Mouse (Mus musculus): Measurements from ENCODE around the gene Gm20388. TPM values are rescaled to one million over a fixed set of nuclear protein-coding genes. Genes with fewer than 3 reads are reported as not detected.

Gm20388 gene
- polyA plus RNA-seq, 1 experiment from 2014 or later = not detected

- Histone ChIP-seq H3K27me3 (ENCODE audit: control insufficient read depth, insufficient read depth, low read length) (no peaks in the 10 kb centered on the region), H3K4me2 (no peak overlapping the region), H3K4me1 (ENCODE audit: control insufficient read depth, insufficient read depth, low read length) (no peaks in the 10 kb centered on the region; the same call in 1 of the 2 replicates), H3K36me3 (ENCODE audit: control insufficient read depth, insufficient read depth, low read length) (no peaks in the 10 kb centered on the region), H3K4me3 (ENCODE audit: low read depth, low read length) (no peak overlapping the region), H3K27ac (ENCODE audit: low read depth, low read length) (no peak overlapping the region), H3K9ac (ENCODE audit: low read length) (no peak overlapping the region), H3K9me3 (ENCODE audit: control insufficient read depth, low read length) (no peaks in the 10 kb centered on the region)
- DNase-seq (ENCODE audit: low spot score, missing footprints) (no peak), ATAC-seq (ENCODE audit: low FRiP score) (no peak)
- whole genome bisulfite sequencing = 89% methylated on average over 5 of the region's 5 CpGs
Observed at GRCm38 (mm10) chr8:123005805-123006204, 3095.2 kb downstream of the Gm20388 start.

DNA sequence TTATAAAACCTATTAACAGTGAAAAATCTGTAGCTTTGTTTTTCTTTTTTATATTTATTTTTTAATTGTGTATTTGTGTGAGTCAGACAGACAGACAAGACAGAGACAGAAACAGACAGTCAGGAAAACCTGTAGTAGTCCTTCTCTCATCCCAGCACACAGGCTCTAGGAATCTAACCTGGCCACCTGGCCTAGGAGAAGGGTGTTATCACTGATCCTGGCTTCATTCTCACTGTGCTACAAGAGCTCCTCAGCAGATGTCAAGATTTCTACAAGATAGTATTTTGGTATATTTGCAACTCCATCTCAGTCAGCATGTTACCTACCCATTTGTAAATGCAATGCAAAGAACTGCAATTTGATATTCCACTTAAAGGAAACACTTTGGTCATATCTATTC, 3100.7 kb downstream of the Gm20388 start:
- Histone ChIP-seq H3K9me3 (ENCODE audit: control insufficient read depth, low read length) (no peaks in the 10 kb centered on the region), H3K4me3 (ENCODE audit: low read depth, low read length) (no peak overlapping the region), H3K4me2 (no peak overlapping the region), H3K4me1 (ENCODE audit: control insufficient read depth, insufficient read depth, low read length) (no peaks in the 10 kb centered on the region), H3K36me3 (ENCODE audit: control insufficient read depth, insufficient read depth, low read length) (no peaks in the 10 kb centered on the region), H3K9ac (ENCODE audit: low read length) (no peak overlapping the region), H3K27ac (ENCODE audit: low read depth, low read length) (no peak overlapping the region), H3K27me3 (ENCODE audit: control insufficient read depth, insufficient read depth, low read length) (no peaks in the 10 kb centered on the region)
- DNase-seq (ENCODE audit: low spot score, missing footprints) = no peak
- ATAC-seq (ENCODE audit: low FRiP score) = no peak

DNA sequence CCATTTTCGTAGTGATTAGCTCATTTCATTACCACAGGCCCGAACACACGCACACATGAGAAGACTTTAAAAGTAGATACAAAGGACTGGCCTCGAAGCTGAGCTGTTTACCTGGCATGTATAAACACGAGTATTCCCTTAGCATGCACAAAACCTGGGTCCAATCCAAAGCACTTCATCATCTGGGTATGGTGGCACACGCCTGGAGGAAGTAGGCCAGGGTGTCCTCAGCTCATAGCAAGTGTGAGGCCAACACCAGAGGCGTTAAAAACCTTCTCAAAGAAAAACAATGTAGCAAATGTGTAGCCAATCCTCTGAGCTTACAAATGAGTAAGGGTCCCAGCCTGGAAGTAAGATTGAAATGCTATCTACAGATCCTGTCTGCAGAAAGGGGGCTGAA, 3103.8 kb downstream of the Gm20388 start:
- Histone ChIP-seq H3K4me3 (ENCODE audit: low read depth, low read length) (no peak overlapping the region), H3K9me3 (ENCODE audit: control insufficient read depth, low read length) (no peaks in the 10 kb centered on the region), H3K4me1 (ENCODE audit: control insufficient read depth, insufficient read depth, low read length) (no peaks in the 10 kb centered on the region), H3K36me3 (ENCODE audit: control insufficient read depth, insufficient read depth, low read length) (no peaks in the 10 kb centered on the region), H3K4me2 (no peak overlapping the region), H3K27ac (ENCODE audit: low read depth, low read length) (no peak overlapping the region), H3K9ac (ENCODE audit: low read length) (no peak overlapping the region), H3K27me3 (ENCODE audit: control insufficient read depth, insufficient read depth, low read length) (no peaks in the 10 kb centered on the region)
- no peak for DNase-seq (ENCODE audit: low spot score, missing footprints)
- 94% methylated on average over 7 of the region's 7 CpGs for WGBS
- no peak for ATAC-seq (ENCODE audit: low FRiP score)

DNA sequence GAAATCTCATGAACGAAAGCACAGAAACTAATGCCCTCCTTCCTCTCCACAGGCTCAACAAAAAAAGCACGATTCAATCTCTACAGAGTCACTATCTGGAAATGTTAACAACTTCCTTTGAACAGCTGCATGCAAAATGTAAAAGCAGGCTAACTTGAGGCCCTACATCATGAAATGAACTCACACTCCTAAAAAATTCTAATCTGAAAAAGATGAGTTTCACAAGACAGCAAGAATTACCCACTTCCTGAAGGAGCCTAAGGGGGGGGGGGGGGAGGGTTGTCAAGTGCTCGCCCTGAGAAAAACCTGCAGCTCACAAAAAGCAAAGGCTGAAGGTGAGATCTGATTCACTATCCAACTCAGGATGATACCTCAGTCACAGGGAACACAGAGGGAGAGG, 3104.4 kb downstream of the Gm20388 start:
- H3K27me3 ChIP-seq (ENCODE audit: control insufficient read depth, insufficient read depth, low read length) = no peaks in the 10 kb centered on the region
- 86% methylated on average over 3 of the region's 3 CpGs for WGBS

GRCm38 (mm10) chr8:123017143-123017542, 3106.5 kb downstream of the Gm20388 start:
- Histone ChIP-seq H3K4me1 (ENCODE audit: control insufficient read depth, insufficient read depth, low read length) (no peaks in the 10 kb centered on the region), H3K9ac (ENCODE audit: low read length) (no peak overlapping the region), H3K27ac (ENCODE audit: low read depth, low read length) (no peak overlapping the region), H3K36me3 (ENCODE audit: control insufficient read depth, insufficient read depth, low read length) (no peaks in the 10 kb centered on the region), H3K4me3 (ENCODE audit: low read depth, low read length) (no peak overlapping the region), H3K4me2 (no peak overlapping the region), H3K27me3 (ENCODE audit: control insufficient read depth, insufficient read depth, low read length) (no peaks in the 10 kb centered on the region), H3K9me3 (ENCODE audit: control insufficient read depth, low read length) (no peaks in the 10 kb centered on the region)
- 95% methylated on average over 4 of the region's 4 CpGs for WGBS
- ATAC-seq (ENCODE audit: low FRiP score) (no peak), DNase-seq (ENCODE audit: low spot score, missing footprints) (no peak)

More for the DNA sequence above, 3104.4 kb downstream of the Gm20388 start:
- ATAC-seq (ENCODE audit: low FRiP score) (no peak), DNase-seq (ENCODE audit: low spot score, missing footprints) (no peak)
- Histone ChIP-seq H3K27ac (ENCODE audit: low read depth, low read length) (no peak overlapping the region), H3K9ac (ENCODE audit: low read length) (no peak overlapping the region), H3K4me1 (ENCODE audit: control insufficient read depth, insufficient read depth, low read length) (no peaks in the 10 kb centered on the region), H3K4me2 (no peak overlapping the region), H3K9me3 (ENCODE audit: control insufficient read depth, low read length) (no peaks in the 10 kb centered on the region), H3K36me3 (ENCODE audit: control insufficient read depth, insufficient read depth, low read length) (no peaks in the 10 kb centered on the region), H3K4me3 (ENCODE audit: low read depth, low read length) (no peak overlapping the region)

GRCm38 (mm10) chr8:123018484-123019164, 3108.0 kb downstream of the Gm20388 start:
- ATAC-seq (ENCODE audit: low FRiP score) = no peak
- Histone ChIP-seq H3K9me3 (ENCODE audit: control insufficient read depth, low read length) (no peaks in the 10 kb centered on the region), H3K4me3 (ENCODE audit: low read depth, low read length) (no peak overlapping the region), H3K27ac (ENCODE audit: low read depth, low read length) (no peak overlapping the region), H3K36me3 (ENCODE audit: control insufficient read depth, insufficient read depth, low read length) (no peaks in the 10 kb centered on the region), H3K4me1 (ENCODE audit: control insufficient read depth, insufficient read depth, low read length) (no peaks in the 10 kb centered on the region), H3K27me3 (ENCODE audit: control insufficient read depth, insufficient read depth, low read length) (no peaks in the 10 kb centered on the region), H3K4me2 (no peak overlapping the region), H3K9ac (ENCODE audit: low read length) (no peak overlapping the region)
- no peak for DNase-seq (ENCODE audit: low spot score, missing footprints)
- WGBS = 84% methylated on average over 4 of the region's 4 CpGs

DNA sequence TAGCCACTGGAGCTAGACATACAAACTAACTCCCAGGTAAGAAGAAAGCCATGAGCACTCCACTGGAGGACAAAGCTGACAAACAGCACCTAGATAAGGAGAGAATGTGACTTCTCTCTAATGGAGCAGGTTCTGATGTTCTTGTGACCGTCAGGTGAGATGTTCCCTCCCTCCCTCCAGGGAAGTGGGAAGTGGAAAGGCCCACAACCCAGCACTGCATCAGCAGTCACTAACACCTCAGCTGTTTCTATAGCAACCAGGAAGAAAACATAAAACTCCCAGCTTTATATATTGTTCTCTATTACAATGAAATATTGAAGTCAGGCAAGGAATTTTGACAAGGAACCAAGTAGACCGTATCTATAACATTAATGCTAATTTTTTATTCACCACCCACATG, 3109.4 kb downstream of the Gm20388 start:
- H3K4me2 ChIP-seq = no peak overlapping the region
- H3K4me3 ChIP-seq (ENCODE audit: low read depth, low read length) = no peak overlapping the region
- WGBS = 89% methylated on average over 2 of the region's 2 CpGs
- no peaks in the 10 kb centered on the region for H3K36me3 ChIP-seq (ENCODE audit: control insufficient read depth, insufficient read depth, low read length)
- no peak overlapping the region for H3K27ac ChIP-seq (ENCODE audit: low read depth, low read length)
- H3K27me3 ChIP-seq (ENCODE audit: control insufficient read depth, insufficient read depth, low read length) = no peaks in the 10 kb centered on the region
- no peaks in the 10 kb centered on the region for H3K4me1 ChIP-seq (ENCODE audit: control insufficient read depth, insufficient read depth, low read length)
- H3K9me3 ChIP-seq (ENCODE audit: control insufficient read depth, low read length) = no peaks in the 10 kb centered on the region
- no peak for DNase-seq (ENCODE audit: low spot score, missing footprints)
- no peak for ATAC-seq (ENCODE audit: low FRiP score)
- H3K9ac ChIP-seq (ENCODE audit: low read length) = no peak overlapping the region

GRCm38 (mm10) chr8:123020859-123021258, 3110.2 kb downstream of the Gm20388 start:
- H3K27ac ChIP-seq (ENCODE audit: low read depth, low read length) = no peak overlapping the region
- no peak overlapping the region for H3K9ac ChIP-seq (ENCODE audit: low read length)

DNA sequence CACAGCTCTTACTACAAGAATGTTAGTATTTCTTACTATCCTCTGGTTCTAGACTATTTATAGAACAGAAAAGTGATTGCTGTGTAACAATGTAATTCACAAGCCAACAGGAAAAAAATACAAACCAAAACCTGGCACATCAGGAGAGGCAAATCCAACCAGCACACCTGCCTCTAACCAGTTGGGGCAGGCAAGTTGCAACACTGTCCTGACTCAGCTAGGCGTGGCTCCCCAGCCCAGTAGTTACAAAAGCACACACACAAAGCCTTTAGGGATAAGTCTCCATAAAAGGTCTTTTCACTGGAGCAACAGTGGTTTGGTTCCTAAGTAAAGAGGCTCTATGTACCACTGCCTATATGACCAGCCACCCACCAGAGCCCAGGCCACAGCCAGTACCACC, 3110.6 kb downstream of the Gm20388 start:
- no peak overlapping the region for H3K4me2 ChIP-seq
- no peak overlapping the region for H3K4me3 ChIP-seq (ENCODE audit: low read depth, low read length)
- H3K9ac ChIP-seq (ENCODE audit: low read length) = no peak overlapping the region
- no peaks in the 10 kb centered on the region for H3K36me3 ChIP-seq (ENCODE audit: control insufficient read depth, insufficient read depth, low read length)
- H3K9me3 ChIP-seq (ENCODE audit: control insufficient read depth, low read length) = no peaks in the 10 kb centered on the region
- H3K4me1 ChIP-seq (ENCODE audit: control insufficient read depth, insufficient read depth, low read length) = no peaks in the 10 kb centered on the region
- H3K27ac ChIP-seq (ENCODE audit: low read depth, low read length) = no peak overlapping the region
- H3K27me3 ChIP-seq (ENCODE audit: control insufficient read depth, insufficient read depth, low read length) = no peaks in the 10 kb centered on the region
- WGBS = 81% methylated on average over 1 of the region's 1 CpGs
- DNase-seq (ENCODE audit: low spot score, missing footprints) (no peak), ATAC-seq (ENCODE audit: low FRiP score) (no peak)

More at GRCm38 (mm10) chr8:123020859-123021258, 3110.2 kb downstream of the Gm20388 start:
- WGBS = 86% methylated on average over 2 of the region's 2 CpGs
- no peaks in the 10 kb centered on the region for H3K36me3 ChIP-seq (ENCODE audit: control insufficient read depth, insufficient read depth, low read length)
- no peaks in the 10 kb centered on the region for H3K27me3 ChIP-seq (ENCODE audit: control insufficient read depth, insufficient read depth, low read length)
- H3K9me3 ChIP-seq (ENCODE audit: control insufficient read depth, low read length) = no peaks in the 10 kb centered on the region
- DNase-seq (ENCODE audit: low spot score, missing footprints) (no peak), ATAC-seq (ENCODE audit: low FRiP score) (no peak)
- no peak overlapping the region for H3K4me2 ChIP-seq
- no peak overlapping the region for H3K4me3 ChIP-seq (ENCODE audit: low read depth, low read length)
- H3K4me1 ChIP-seq (ENCODE audit: control insufficient read depth, insufficient read depth, low read length) = no peaks in the 10 kb centered on the region

Data from midbrain, embryonic 11.5 days (tissue).